Mouse (Mus musculus) hindbrain, embryonic 11.5 days (tissue): Measurements from ENCODE around the gene Syngr1. TPM values are rescaled to one million over a fixed set of nuclear protein-coding genes. Genes with fewer than 3 reads are reported as not detected.

Source experiments
- ATAC-seq: fragments of 200-750 bp; cut with Nextera tagmentation; 2 replicates; pipeline ENCODE4 v1.8.0; 2017; ENCODE audit warnings: mild to moderate bottlenecking, moderate TSS enrichment, moderate library complexity; ENCODE audit not compliant: low FRiP score
- DNase-seq: peaks from one replicate; pipeline ENCODE4 v3.0.0-alpha.2; 2015; ENCODE audit warnings: low spot score
- H3K27ac ChIP-seq: fragments of 300-500 bp; sonication (generic); 2 replicates; pipeline ENCODE4 v1.5.1; 2014; ENCODE audit warnings: mild to moderate bottlenecking, low read depth, low read length
- H3K27me3 ChIP-seq: fragments of 300-500 bp; sonication (generic); 2 replicates; pipeline ENCODE4 v1.6.1; 2014; ENCODE audit warnings: mild to moderate bottlenecking, low read length, moderate library complexity, mixed read lengths; ENCODE audit not compliant: control insufficient read depth, insufficient read depth
- H3K36me3 ChIP-seq: fragments of 300-500 bp; sonication (generic); 2 replicates; pipeline ENCODE4 v1.6.1; 2014; ENCODE audit warnings: mild to moderate bottlenecking, low read length, moderate library complexity, mixed read lengths; ENCODE audit not compliant: control insufficient read depth, insufficient read depth
- H3K4me1 ChIP-seq: fragments of 300-500 bp; sonication (generic); replicated peaks from 2 replicates; pipeline ENCODE4 v1.6.1; 2014; ENCODE audit warnings: low read length, mixed read lengths; ENCODE audit not compliant: control insufficient read depth, insufficient read depth
- H3K4me2 ChIP-seq: fragments of 300-500 bp; sonication (generic); replicated peaks from 2 replicates; pipeline ENCODE4 v1.6.1; 2014; ENCODE audit warnings: mild to moderate bottlenecking, low read depth, low read length
- H3K4me3 ChIP-seq: fragments of 300-500 bp; sonication (generic); 2 replicates; pipeline ENCODE4 v1.5.1; 2014; ENCODE audit warnings: low read depth, low read length
- H3K9ac ChIP-seq: fragments of 300-500 bp; sonication (generic); 2 replicates; pipeline ENCODE4 v1.6.1; 2014; ENCODE audit warnings: low read depth, low read length
- H3K9me3 ChIP-seq: fragments of 300-500 bp; sonication (generic); 2 replicates; pipeline ENCODE4 v1.6.1; 2016; ENCODE audit warnings: low read length; ENCODE audit not compliant: control insufficient read depth
- WGBS: fragments of 180-500 bp; shearing (Covaris S2); extraction: QIAGEN DNeasy Blood & Tissue Kit; methylation state at CpG from one replicate; pipeline ENCODE4 v1.1.7; 2014; 5-methylcytosine and 5-hydroxymethylcytosine counted together
- polyA plus RNA-seq: library from polyadenylated mRNA; unstranded; fragments of >200 nt; fragmentation: Nextera tagmentation; extraction: Ambion mirVana; gene quantifications from 2 replicates; pipeline ENCODE4 v1.2.1, GENCODE M21; 2014

The Syngr1 gene
- polyA plus RNA-seq, 1 experiment from 2014 or later: 7.3 TPM

GRCm38 (mm10) chr15:80062821-80063220, 28.3 kb upstream of the Syngr1 start:
- Histone ChIP-seq H3K4me3 (no peak overlapping the region), H3K27ac (no peak overlapping the region), H3K36me3 (no peaks in the 10 kb centered on the region), H3K4me2 (no peak overlapping the region), H3K9me3 (no peaks in the 10 kb centered on the region), H3K4me1 (no peaks in the 10 kb centered on the region), H3K27me3 (no peaks in the 10 kb centered on the region), H3K9ac (no peak overlapping the region)
- WGBS: 57% methylated on average over 5 of the region's 5 CpGs
- DNase-seq: no peak
- ATAC-seq: no peak

DNA sequence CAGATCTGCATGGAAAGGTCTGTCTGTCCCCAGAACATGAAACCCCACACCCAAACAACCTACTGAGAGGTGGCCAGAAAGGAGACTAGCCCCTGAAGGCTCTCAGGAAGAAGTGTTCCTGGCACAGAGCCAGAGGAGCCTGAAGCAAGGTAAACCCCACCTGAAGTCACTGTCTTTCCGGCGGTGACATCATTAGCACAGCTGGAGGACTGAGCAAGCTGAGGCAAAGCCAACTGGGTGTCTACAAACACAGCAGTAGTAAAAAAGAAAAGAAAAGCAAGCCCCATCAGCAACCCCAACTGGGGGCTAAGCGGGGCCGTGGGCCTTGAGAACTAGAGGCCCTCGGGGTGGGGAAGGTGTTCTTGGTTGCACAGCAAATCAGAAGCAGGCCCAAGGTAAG, 26.2 kb upstream of the Syngr1 start:
- 73% methylated on average over 5 of the region's 5 CpGs for WGBS
- Histone ChIP-seq H3K9ac (no peak overlapping the region), H3K27me3 (no peaks in the 10 kb centered on the region), H3K27ac (no peak overlapping the region), H3K36me3 (no peaks in the 10 kb centered on the region), H3K4me3 (no peak overlapping the region), H3K9me3 (no peaks in the 10 kb centered on the region), H3K4me2 (no peak overlapping the region), H3K4me1 (no peaks in the 10 kb centered on the region)
- DNase-seq: no peak
- no peak for ATAC-seq

- H3K27me3 ChIP-seq: no peaks in the 10 kb centered on the region
- no peak overlapping the region for H3K4me3 ChIP-seq
- H3K9me3 ChIP-seq: no peaks in the 10 kb centered on the region
- no peaks in the 10 kb centered on the region for H3K4me1 ChIP-seq
- DNase-seq: peak; percentile 64
- H3K4me2 ChIP-seq: no peak overlapping the region
- 10% methylated on average over 13 of the region's 13 CpGs for WGBS
- no peak overlapping the region for H3K9ac ChIP-seq
- ATAC-seq: no peak
- no peak overlapping the region for H3K27ac ChIP-seq
- H3K36me3 ChIP-seq: no peaks in the 10 kb centered on the region
Measured at GRCm38 (mm10) chr15:80065414-80065813, 25.7 kb upstream of the Syngr1 start.

DNA sequence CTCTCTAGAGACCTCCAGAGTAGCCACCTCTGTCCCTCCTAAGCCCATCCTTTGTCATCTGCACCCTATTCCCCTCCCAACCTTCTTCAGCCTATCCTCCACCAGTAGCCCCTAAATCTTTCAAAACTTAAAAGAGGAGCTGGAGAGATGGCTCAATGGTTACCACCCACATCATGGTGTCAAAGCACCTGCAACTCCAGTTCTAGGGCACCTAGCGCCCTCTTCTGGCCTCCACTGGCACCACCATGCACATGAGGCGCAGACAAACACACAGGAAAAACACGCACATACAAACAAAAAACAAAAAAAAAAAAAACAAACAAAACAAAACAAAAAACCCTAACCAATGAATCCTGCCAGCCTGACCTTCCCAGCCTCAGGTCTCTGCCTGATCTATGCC, 24.6 kb upstream of the Syngr1 start:
- H3K36me3 ChIP-seq: no peaks in the 10 kb centered on the region
- H3K4me2 ChIP-seq: no peak overlapping the region
- ATAC-seq: no peak
- no peaks in the 10 kb centered on the region for H3K27me3 ChIP-seq
- no peaks in the 10 kb centered on the region for H3K9me3 ChIP-seq
- DNase-seq: peak; percentile 44
- H3K27ac ChIP-seq: no peak overlapping the region
- WGBS: 53% methylated on average over 3 of the region's 3 CpGs
- no peak overlapping the region for H3K9ac ChIP-seq
- H3K4me1 ChIP-seq: no peaks in the 10 kb centered on the region; the same call in 1 of the 2 replicates
- no peak overlapping the region for H3K4me3 ChIP-seq

DNA sequence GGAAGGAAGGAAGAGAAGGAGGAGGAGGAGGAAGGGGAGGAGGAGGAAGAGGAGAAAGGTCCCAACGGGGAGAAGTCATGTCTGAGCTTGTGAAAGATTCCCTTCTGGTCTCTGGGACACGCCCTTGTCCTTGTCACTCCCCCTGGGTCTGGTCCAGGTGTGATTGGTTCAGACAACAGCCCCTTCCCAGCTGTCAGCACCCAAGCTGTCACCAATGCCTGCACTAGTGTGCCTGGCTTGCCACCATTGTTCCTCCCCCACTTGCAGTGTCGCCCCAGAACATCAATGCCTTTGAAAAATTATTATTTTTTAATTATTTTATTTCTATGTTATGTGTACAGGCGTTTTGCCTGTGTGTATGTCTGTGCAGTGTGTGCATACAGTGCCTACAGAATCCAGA, 22.0 kb upstream of the Syngr1 start:
- 52% methylated on average over 4 of the region's 4 CpGs for WGBS
- no peak overlapping the region for H3K27ac ChIP-seq
- H3K27me3 ChIP-seq: no peaks in the 10 kb centered on the region
- no peak overlapping the region for H3K9ac ChIP-seq
- H3K9me3 ChIP-seq: no peaks in the 10 kb centered on the region
- H3K4me3 ChIP-seq: no peak overlapping the region
- H3K36me3 ChIP-seq: no peaks in the 10 kb centered on the region
- ATAC-seq: no peak
- H3K4me1 ChIP-seq: no peaks in the 10 kb centered on the region; the same call in 1 of the 2 replicates
- no peak for DNase-seq
- no peak overlapping the region for H3K4me2 ChIP-seq

DNA sequence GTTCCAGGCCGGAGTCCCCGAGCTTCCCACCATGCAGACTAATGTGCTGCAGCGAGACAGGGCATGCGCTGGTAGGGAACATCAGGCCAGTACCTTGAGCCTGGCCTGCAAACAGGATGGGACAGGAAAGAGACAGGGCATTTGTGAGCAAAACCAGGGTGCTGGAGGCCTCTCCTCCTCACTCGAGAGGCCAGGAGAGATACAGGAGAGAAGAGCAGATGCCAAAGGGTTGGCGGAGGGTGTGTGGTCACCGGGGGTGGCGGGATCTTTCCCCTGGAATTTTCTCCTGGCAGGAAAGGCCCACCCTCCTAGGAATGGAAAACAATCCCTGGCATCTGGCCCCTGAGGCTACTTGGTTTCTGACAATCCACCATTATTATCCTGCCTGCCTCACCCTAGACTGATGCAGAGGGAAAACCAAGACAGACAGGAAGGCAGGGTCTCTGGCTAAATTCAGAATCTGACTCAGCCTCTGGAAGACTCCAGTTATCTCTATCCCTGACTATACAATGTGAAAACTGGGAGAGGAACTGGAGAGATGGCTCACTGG, 21.0 kb upstream of the Syngr1 start:
- Histone ChIP-seq H3K4me2 (no peak overlapping the region), H3K9ac (no peak overlapping the region; the same call in 1 of the 2 replicates), H3K27me3 (no peaks in the 10 kb centered on the region), H3K36me3 (no peaks in the 10 kb centered on the region), H3K9me3 (no peaks in the 10 kb centered on the region), H3K4me1 (no peaks in the 10 kb centered on the region; the same call in 1 of the 2 replicates), H3K27ac (no peak overlapping the region), H3K4me3 (no peak overlapping the region)
- ATAC-seq (no peak), DNase-seq (no peak)
- WGBS: 57% methylated on average over 8 of the region's 8 CpGs

DNA sequence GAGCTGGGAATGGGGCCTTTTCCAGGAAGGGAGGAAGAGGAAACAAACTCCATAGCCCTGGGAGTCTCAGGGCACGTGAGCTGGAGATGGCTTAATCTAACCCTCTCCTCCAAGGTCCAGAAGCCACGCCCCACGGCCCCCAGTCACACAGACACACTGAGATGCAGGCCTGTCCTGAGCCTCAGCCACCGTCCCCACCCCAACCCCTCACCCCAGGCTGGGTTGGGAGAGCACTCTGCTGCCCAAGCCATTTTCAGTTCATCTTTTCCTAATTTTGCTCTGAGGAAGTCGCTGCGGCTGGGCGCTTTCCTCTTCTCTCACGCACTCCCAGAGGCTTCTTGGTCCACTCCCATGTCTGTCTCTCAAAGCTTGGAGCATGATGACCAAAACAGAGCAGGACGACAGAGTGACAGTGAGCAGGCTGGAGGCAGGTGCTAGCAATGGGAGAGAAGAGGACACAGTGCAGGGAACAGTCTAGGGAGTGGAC, 19.1 kb upstream of the Syngr1 start:
- no peaks in the 10 kb centered on the region for H3K36me3 ChIP-seq
- ATAC-seq (no peak), DNase-seq (no peak)
- no peak overlapping the region for H3K27ac ChIP-seq
- H3K9me3 ChIP-seq: no peaks in the 10 kb centered on the region
- no peak overlapping the region for H3K9ac ChIP-seq
- no peak overlapping the region for H3K4me3 ChIP-seq
- H3K4me1 ChIP-seq: no peaks in the 10 kb centered on the region; the same call in 1 of the 2 replicates
- 44% methylated on average over 9 of the region's 9 CpGs for WGBS
- H3K4me2 ChIP-seq: no peak overlapping the region
- no peaks in the 10 kb centered on the region for H3K27me3 ChIP-seq

GRCm38 (mm10) chr15:80072579-80073255, 18.4 kb upstream of the Syngr1 start:
- Histone ChIP-seq H3K9me3 (no peaks in the 10 kb centered on the region), H3K4me2 (no peak overlapping the region), H3K27ac (no peak overlapping the region), H3K4me3 (no peak overlapping the region), H3K9ac (no peak overlapping the region), H3K4me1 (no peaks in the 10 kb centered on the region; the same call in 1 of the 2 replicates), H3K27me3 (no peaks in the 10 kb centered on the region), H3K36me3 (no peaks in the 10 kb centered on the region)
- ATAC-seq (no peak), DNase-seq (no peak)
- WGBS: 82% methylated on average over 7 of the region's 7 CpGs

- WGBS: 94% methylated on average over 1 of the region's 1 CpGs
- Histone ChIP-seq H3K9me3 (no peaks in the 10 kb centered on the region), H3K36me3 (peaks cover 3% of the 10 kb centered on the region), H3K4me2 (no peak overlapping the region), H3K9ac (no peak overlapping the region), H3K4me1 (no peaks in the 10 kb centered on the region; the same call in 1 of the 2 replicates), H3K27me3 (no peaks in the 10 kb centered on the region), H3K4me3 (no peak overlapping the region), H3K27ac (no peak overlapping the region)
- no peak for DNase-seq
- no peak for ATAC-seq
Measured at GRCm38 (mm10) chr15:80073256-80073621, 17.9 kb upstream of the Syngr1 start.
